In genomic region chr3:148947266-148947665, GRCm38 (mm10) we compare ENCODE assay signal across 16 mouse cellular contexts.
"Had no signal": no experiment of that assay in that cellular context is flagged by ENCODE, and none has a peak within 500 bp of the region (broad histone marks: within the 10 kb centered on the region; RNA-seq: fewer than 3 reads in every experiment).

No protein-coding gene starts in this region.

- ATAC-seq: liver, postnatal 0 days had no signal

- DNase-seq: liver, embryonic 13.5 days; liver, postnatal 0 days; lung, adult 2 months; lung, postnatal 10 days; lung, postnatal 4 days; right cerebral cortex, adult 18-20 months; right cerebral cortex, postnatal 14 days; thymus, adult 18-20 months; thymus, postnatal 25 days; thymus, postnatal 4 days had no signal

- H3K4me3 ChIP-seq: liver, embryonic 13.5 days; liver, embryonic 15.5 days; lung, embryonic 15.5 days; midbrain, embryonic 12.5 days; midbrain, embryonic 15.5 days; neural tube, embryonic 13.5 days; neural tube, embryonic 15.5 days had no signal

- H3K27ac ChIP-seq: liver, embryonic 13.5 days; liver, embryonic 15.5 days; lung, embryonic 15.5 days; neural tube, embryonic 15.5 days had no signal

- H3K4me1 ChIP-seq: liver, embryonic 13.5 days; liver, embryonic 15.5 days had no signal

- H3K9me3 ChIP-seq: liver, embryonic 13.5 days; liver, embryonic 15.5 days; lung, embryonic 15.5 days; midbrain, embryonic 12.5 days; midbrain, embryonic 15.5 days; neural tube, embryonic 13.5 days; neural tube, embryonic 15.5 days had no signal

- H3K9ac ChIP-seq: liver, embryonic 13.5 days; liver, embryonic 15.5 days; liver, postnatal 0 days; lung, embryonic 15.5 days; midbrain, embryonic 12.5 days; midbrain, embryonic 15.5 days; neural tube, embryonic 13.5 days; neural tube, embryonic 15.5 days had no signal

- H3K27me3 ChIP-seq: liver, embryonic 13.5 days; liver, embryonic 15.5 days; lung, embryonic 15.5 days; midbrain, embryonic 12.5 days; midbrain, embryonic 15.5 days; neural tube, embryonic 13.5 days; neural tube, embryonic 15.5 days had no signal

- H3K36me3 ChIP-seq: liver, embryonic 13.5 days; liver, embryonic 15.5 days; midbrain, embryonic 15.5 days; neural tube, embryonic 13.5 days; neural tube, embryonic 15.5 days had no signal

- H3K4me2 ChIP-seq: liver, embryonic 13.5 days; liver, embryonic 15.5 days; lung, embryonic 15.5 days; midbrain, embryonic 15.5 days; neural tube, embryonic 13.5 days; neural tube, embryonic 15.5 days had no signal
